ENCODE assay signal across 1 mouse cellular context in genomic region chr15:95767825-95768224, GRCm38 (mm10).
TF ChIP-seq lines count a peak whose summit lies in the region.

No protein-coding gene starts in this region.

TF ChIP-seq in MEL, 35 proteins besides CTCF, POLR2A, EP300 and RAD21 (continued from another document):
- TF ChIP-seq TBP (IDR thresholded peaks at IDR 0.05; ENCODE audit: low read depth, low read length), result peak; percentile 35; the same call in 1 of the 2 replicates
- 0 out of 2 replicates have a peak, but pooled peaks have one; percentile 31 for TF ChIP-seq E2F4 (IDR thresholded peaks at IDR 0.05; ENCODE audit: borderline replicate concordance, low read depth, low read length)
- no peak for TF ChIP-seq NRF1 (IDR thresholded peaks at IDR 0.05; ENCODE audit: insufficient read depth, low read depth, low read length, poor library complexity, severe bottlenecking)
- TF ChIP-seq KAT2A (conservative IDR thresholded peaks at IDR 0.05; ENCODE audit: low read depth, low read length), result no peak
- TF ChIP-seq TAL1 (IDR thresholded peaks at IDR 0.05; ENCODE audit: low read length), result no peak
- TF ChIP-seq NELFE (IDR thresholded peaks at IDR 0.05; ENCODE audit: low read depth, low read length), result no peak
- TF ChIP-seq ETS1 (IDR thresholded peaks at IDR 0.05; ENCODE audit: low read depth, low read length), result no peak
- TF ChIP-seq ZC3H11A (IDR thresholded peaks at IDR 0.05; ENCODE audit: low read depth, low read length), result peak; percentile 84
